Mouse (Mus musculus): ENCODE data around the gene Man1a.

Gene Man1a

DNA sequence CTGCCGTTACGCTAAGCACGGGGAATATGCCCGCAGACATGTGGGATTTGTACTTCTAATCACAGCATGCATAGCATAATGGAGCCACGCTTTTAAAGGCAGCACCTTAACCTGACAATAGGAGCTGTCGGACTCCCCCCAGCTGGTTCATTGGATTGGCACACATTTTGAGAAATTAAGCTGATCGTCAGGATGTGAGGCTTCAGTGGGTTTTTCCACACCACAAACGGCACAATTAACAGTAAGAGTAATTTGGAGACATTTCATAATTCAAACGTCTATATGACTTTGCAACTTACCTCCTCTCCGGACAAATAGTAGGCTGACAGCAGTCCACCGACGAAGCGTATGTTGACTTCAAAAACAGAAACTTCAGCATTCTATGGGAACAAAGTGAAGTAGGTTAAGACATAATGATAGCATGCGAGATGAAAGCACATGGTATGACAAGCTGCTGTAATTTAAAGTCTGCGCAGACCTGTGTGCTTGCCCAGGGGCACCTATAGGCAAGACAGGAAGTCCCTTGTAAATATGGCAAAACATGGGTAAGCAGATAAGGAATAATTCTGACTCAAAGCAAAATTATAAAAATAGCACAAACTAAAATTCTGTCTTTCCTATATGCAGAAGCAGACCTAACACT, 62.2 kb downstream of the Man1a start:
- DNase-seq (ENCODE audit: low read depth, low spot score), result no peak

- DNase-seq (ENCODE audit: low read depth, low spot score), result no peak
Measured at GRCm38 (mm10) chr10:54013143-54013791, 63.1 kb downstream of the Man1a start.

- DNase-seq (ENCODE audit: low read depth, low spot score), result no peak
Measured at GRCm38 (mm10) chr10:54009154-54009553, 67.3 kb downstream of the Man1a start.

DNA sequence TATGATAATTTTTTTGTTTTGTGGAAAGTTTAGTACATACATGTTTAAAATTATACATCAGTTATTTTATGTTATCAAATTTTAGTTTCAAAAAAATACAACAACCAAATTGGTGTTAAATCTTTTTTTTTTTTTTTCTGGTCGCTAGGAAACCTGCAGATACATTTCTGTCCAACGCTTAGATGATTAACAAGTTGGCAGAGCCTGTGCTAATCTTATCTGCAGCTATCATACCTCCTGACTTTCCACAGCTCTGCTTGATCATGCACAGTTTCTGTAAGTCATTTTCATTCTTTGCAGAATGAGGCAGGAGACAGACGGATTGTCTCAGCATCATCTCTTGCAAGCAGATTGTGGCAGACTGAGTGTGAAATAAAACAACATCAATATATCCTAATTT, 69.5 kb downstream of the Man1a start:
- no peak for DNase-seq (ENCODE audit: low read depth, low spot score)

GRCm38 (mm10) chr10:54005847-54006246, 70.6 kb downstream of the Man1a start:
- no peak for DNase-seq (ENCODE audit: low read depth, low spot score)

GRCm38 (mm10) chr10:54002936-54003335, 73.5 kb downstream of the Man1a start:
- no peak for DNase-seq (ENCODE audit: low read depth, low spot score)

- DNase-seq (ENCODE audit: low read depth, low spot score), result no peak
Measured at GRCm38 (mm10) chr10:53997301-53997700, 79.1 kb downstream of the Man1a start.

DNA sequence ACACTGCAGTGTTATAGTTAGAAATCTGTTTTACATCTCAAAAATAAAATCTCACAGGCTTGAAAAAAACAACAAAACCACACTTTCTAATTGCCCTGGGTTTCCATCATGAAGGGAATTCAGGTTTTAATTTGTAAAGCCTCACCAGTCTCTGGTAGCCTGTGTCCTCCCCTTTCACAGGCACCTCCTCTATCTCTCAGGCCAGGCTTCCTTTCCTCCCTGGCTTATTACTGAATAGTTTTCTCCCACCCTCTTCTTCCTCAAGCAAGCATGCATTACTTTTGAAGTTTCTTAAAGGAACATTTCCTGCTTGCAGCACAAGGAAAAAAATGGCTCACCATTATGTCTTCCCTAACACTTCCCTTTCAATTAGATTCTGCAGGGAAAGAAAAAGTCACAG, 80.2 kb downstream of the Man1a start:
- DNase-seq (ENCODE audit: low read depth, low spot score), result no peak

GRCm38 (mm10) chr10:53994591-53994990, 81.8 kb downstream of the Man1a start:
- DNase-seq (ENCODE audit: low read depth, low spot score), result no peak

DNA sequence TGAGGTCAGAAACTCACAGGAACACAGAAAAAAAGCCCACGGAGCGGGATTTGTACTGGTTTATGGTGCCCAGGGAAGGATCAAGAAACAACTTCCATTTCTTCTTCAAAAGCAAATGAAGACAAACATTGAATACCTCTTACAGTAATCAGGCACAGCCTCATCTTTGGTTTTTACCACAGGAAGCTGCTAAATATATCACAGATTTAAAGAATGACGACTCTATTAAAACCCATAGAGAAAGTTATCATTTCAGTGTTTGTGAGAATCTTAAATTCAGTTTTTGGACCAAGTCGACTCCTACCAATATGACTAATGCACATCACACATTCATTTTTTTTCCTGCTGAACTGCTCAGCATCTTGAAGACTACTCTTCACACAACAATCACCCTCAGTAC, 86.0 kb downstream of the Man1a start:
- DNase-seq (ENCODE audit: low read depth, low spot score), result no peak

DNA sequence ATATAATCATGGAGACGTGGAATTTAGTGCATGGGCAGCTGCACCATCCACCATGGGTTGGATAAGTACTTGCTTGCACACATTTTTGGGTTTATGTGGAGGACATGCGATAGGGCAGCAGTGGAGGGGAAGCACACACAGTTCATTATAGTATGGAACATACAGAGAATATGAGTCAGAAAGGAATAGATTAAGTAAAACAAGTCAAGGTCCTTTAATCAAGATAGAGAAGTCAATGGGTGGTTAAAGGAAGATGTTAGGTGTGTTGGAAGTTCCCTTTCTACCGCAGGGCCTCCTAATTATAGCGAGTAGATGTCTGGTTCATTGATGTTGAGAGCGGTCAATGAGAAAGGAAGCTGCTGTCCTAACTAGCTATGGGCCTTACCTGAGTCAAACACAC, 91.5 kb downstream of the Man1a start:
- no peak for DNase-seq (ENCODE audit: low read depth, low spot score)

DNA sequence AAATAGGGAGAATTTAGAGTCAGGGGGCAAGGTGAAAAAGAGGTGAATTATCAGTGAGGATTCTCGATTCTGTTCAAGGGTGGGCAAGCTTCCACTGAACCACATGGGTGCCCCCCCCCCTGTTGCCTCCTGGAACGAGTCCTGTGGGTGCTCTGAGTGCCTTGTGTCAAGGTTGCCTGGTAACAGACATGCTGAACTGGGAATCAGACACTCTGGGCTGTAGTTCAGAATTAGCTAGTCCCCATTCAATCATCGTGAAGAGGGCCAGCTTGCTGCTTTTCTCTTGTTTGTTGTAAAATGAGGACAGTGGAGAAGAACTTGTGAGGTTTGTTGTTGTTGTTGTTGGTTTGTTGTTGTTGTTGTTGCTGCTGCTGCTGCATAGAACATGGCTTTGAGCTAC, 92.3 kb downstream of the Man1a start:
- no peak for DNase-seq (ENCODE audit: low read depth, low spot score)

DNA sequence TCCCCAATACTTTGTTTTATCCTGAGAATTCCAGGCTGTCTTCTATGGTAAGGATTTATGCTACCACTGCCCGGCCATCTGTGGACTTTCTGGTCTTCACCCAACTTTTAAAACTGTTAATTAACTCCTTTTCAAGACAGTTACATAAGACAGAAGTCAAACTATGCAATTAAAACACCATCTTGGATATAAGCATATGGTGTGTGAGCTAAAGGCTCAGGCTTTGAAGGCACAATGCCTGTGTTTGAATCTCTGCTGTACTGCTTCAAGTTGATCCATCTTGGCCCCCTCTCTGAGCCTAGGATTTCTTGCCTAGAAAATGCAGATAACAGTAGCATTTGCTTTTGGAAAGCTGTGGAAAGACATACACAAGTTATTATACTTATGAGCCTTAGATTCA, 97.8 kb downstream of the Man1a start:
- no peak for DNase-seq (ENCODE audit: low read depth, low spot score)

- no peak for DNase-seq (ENCODE audit: low read depth, low spot score)
Measured at GRCm38 (mm10) chr10:53974180-53974579, 102.2 kb downstream of the Man1a start.

GRCm38 (mm10) chr10:53959759-53960158, 116.7 kb downstream of the Man1a start:
- DNase-seq (ENCODE audit: low read depth, low spot score), result no peak

DNA sequence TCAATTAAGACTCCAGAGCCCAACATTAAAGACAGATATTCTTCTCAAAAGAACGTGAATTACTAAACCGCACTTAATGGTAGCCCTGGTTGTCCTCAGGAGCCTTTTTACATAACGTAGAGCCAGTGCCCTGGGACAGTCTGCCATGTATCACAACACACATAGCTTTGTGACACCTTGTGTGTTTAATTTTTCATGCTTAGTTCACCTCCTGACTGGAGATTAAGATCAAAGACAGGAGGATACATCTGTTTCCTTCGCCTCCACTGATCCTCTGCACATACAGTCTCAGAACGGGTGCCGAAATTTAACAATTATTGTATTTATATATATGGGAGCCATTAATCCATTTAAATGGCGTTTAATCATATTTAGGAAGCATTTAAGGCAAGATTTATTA, 134.8 kb downstream of the Man1a start:
- DNase-seq (ENCODE audit: low read depth, low spot score), result no peak

- no peak for DNase-seq (ENCODE audit: low read depth, low spot score)
Measured at GRCm38 (mm10) chr10:53938199-53938598, 138.2 kb downstream of the Man1a start.

- DNase-seq (ENCODE audit: low read depth, low spot score), result no peak
Measured at GRCm38 (mm10) chr10:53936078-53936477, 140.3 kb downstream of the Man1a start.

GRCm38 (mm10) chr10:53929722-53930500, 146.5 kb downstream of the Man1a start:
- DNase-seq (ENCODE audit: low read depth, low spot score), result no peak

DNA sequence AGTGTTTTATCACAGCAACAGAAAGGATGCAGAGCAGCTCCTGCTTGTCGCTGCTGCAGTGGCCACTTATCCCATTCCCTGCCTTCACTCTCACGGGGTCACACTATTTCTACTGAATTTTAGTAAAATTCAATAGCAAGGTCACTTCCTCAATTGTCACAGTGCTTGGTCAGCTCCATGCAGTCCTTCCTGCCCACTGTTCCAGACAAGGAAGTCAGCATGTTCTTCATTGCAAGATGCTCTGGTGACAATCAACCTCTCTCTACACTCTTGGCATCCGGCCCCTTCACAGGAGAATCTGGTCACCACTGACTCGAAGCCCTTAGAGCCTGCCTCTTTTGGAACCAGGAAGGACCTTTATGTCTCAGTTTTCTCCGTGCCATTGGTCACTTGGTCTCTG, 148.5 kb downstream of the Man1a start:
- DNase-seq (ENCODE audit: low read depth, low spot score), result no peak

DNA sequence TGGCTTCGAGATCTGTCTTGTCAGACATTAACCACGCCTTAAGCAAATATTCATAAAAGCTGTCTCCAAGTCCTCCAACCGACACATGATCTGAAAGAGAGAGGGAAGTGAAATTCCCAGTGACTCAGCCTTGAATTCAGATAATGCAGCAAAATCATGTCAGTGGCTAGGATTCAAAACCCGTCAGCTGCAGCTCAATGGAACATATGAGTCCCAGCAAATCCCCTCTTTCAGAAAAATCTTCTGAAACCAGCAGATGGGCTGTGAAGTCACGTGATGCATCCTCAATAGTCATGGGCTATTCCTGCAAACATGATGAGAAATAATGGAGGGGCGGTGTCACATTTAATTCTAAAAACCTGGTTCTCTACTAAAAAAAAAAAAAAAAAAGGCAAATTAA, 151.0 kb downstream of the Man1a start:
- no peak for DNase-seq (ENCODE audit: low read depth, low spot score)

DNA sequence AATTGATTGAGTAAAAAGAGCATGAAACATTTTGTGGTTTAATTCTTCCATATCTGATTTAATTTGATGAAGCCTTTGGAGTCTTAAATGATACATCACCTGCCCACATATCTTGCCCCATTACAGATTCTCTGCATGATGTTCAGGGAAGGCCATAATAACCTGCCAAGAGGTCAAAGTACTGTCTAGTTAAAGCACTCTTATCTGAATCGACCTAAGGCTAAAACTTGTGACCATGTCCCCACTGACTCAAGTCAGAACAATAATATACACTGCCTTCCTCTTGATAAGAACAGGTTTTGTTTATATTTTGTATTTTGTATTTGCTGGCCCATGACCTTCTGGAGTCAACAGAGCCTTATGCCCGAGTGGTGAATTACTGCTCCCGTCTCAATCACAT, 154.2 kb downstream of the Man1a start:
- no peak for DNase-seq (ENCODE audit: low read depth, low spot score)

- DNase-seq (ENCODE audit: low read depth, low spot score), result no peak
Measured at GRCm38 (mm10) chr10:53917517-53917916, 158.9 kb downstream of the Man1a start.
